Mouse (Mus musculus) liver, embryonic 14.5 days (tissue): Measurements from ENCODE around the gene Synpo2l. TPM values are rescaled to one million over a fixed set of nuclear protein-coding genes. Genes with fewer than 3 reads are reported as not detected.
A peak's percentile ranks its signal among the peaks of the same experiment; 100 is the strongest.

Experiments
- ATAC-seq: fragments of 200-750 bp; cut with Nextera tagmentation; 2 replicates; pipeline ENCODE4 v1.8.0; 2017; ENCODE audit warnings: moderate number of reproducible peaks, mild to moderate bottlenecking, moderate library complexity; ENCODE audit not compliant: insufficient read depth
- DNase-seq, 3 experiments: peaks; one replicate each; pipeline ENCODE4 v3.0.0-alpha.2; 2012 to 2013; ENCODE audit warnings: low read depth in 3 of 3, low spot score in 3 of 3
- H3K27ac ChIP-seq: fragments of 300-500 bp; sonication (generic); 2 replicates; pipeline ENCODE4 v1.5.1; 2014; ENCODE audit warnings: moderate library complexity, mild to moderate bottlenecking, control low read depth, inconsistent platforms
- H3K27me3 ChIP-seq: fragments of 300-500 bp; sonication (generic); 2 replicates; pipeline ENCODE4 v1.6.1; 2014; ENCODE audit warnings: mild to moderate bottlenecking, low read length, moderate library complexity; ENCODE audit not compliant: control insufficient read depth, insufficient read depth
- H3K36me3 ChIP-seq: fragments of 300-500 bp; sonication (generic); replicated peaks from 2 replicates; pipeline ENCODE4 v1.6.1; 2014; ENCODE audit warnings: low read depth; ENCODE audit not compliant: control insufficient read depth, insufficient read depth
- H3K4me1 ChIP-seq, 2 experiments: fragments of 200-500 bp in 1 of 2; fragments of 300-500 bp in 1 of 2; sonication (generic) in 1 of 2; replicated peaks; 2 replicates each; pipeline ENCODE4 v1.6.1; 2012 to 2014; ENCODE audit warnings: antibody characterized with exemption in 1 of 2, inconsistent platforms in 1 of 2, low read length in 1 of 2; ENCODE audit not compliant: control insufficient read depth in 2 of 2, insufficient read depth in 2 of 2
- H3K4me2 ChIP-seq: fragments of 300-500 bp; sonication (generic); 2 replicates; pipeline ENCODE4 v1.6.1; 2014; ENCODE audit warnings: low read depth, mild to moderate bottlenecking, control low read depth, moderate library complexity
- H3K4me3 ChIP-seq, 2 experiments: fragments of 200-500 bp in 1 of 2; fragments of 300-500 bp in 1 of 2; sonication (generic) in 1 of 2; 2 replicates each; pipeline ENCODE4 v1.5.1; 2012 to 2014; ENCODE audit warnings: low read depth in 2 of 2, low read length in 2 of 2, mild to moderate bottlenecking in 2 of 2, control low read depth in 1 of 2, inconsistent platforms in 1 of 2, moderate library complexity in 1 of 2; ENCODE audit not compliant: insufficient read depth in 1 of 2
- H3K9ac ChIP-seq: fragments of 300-500 bp; sonication (generic); replicated peaks from 2 replicates; pipeline ENCODE4 v1.6.1; 2014; ENCODE audit warnings: mild to moderate bottlenecking, control low read depth, moderate library complexity
- H3K9me3 ChIP-seq: fragments of 300-500 bp; sonication (generic); 2 replicates; pipeline ENCODE4 v1.6.1; 2016; ENCODE audit warnings: low read length, mixed read lengths; ENCODE audit not compliant: control insufficient read depth
- CTCF ChIP-seq: IDR thresholded peaks from 2 replicates; pipeline ENCODE4 v1.5.1; 2016; ENCODE audit warnings: antibody characterized with exemption, low read depth, control low read depth
- EP300 ChIP-seq: IDR thresholded peaks from 2 replicates; pipeline ENCODE4 v1.6.1; 2016; ENCODE audit warnings: antibody characterized with exemption, low read depth
- WGBS: fragments of 180-500 bp; shearing (Covaris S2); extraction: QIAGEN DNeasy Blood & Tissue Kit; methylation state at CpG from one replicate; pipeline ENCODE4 v1.1.7; 2014; ENCODE audit not compliant: insufficient replicate concordance; 5-methylcytosine and 5-hydroxymethylcytosine counted together
- polyA plus RNA-seq, 2 experiments: library from polyadenylated mRNA; depleted of rRNA in 1 of 2; stranded (reverse) in 1 of 2; unstranded in 1 of 2; fragments of >200 nt; fragmentation: Nextera tagmentation in 1 of 2; extraction: Ambion mirVana in 1 of 2; gene quantifications; 2 replicates each; pipeline versions ENCODE4 v1.2.1 to v1.2.3; 2012 to 2014

The Synpo2l gene
- polyA plus RNA-seq, 2 experiments: 0.02 TPM; not detected in 1

- H3K9ac ChIP-seq: no peak overlapping the region
- WGBS: 66% methylated on average over 1 of the region's 1 CpGs
- no peak for ATAC-seq
These were observed 685 bp downstream of the Synpo2l start for GRCm38 (mm10) chr14:20667469-20667868.

DNA sequence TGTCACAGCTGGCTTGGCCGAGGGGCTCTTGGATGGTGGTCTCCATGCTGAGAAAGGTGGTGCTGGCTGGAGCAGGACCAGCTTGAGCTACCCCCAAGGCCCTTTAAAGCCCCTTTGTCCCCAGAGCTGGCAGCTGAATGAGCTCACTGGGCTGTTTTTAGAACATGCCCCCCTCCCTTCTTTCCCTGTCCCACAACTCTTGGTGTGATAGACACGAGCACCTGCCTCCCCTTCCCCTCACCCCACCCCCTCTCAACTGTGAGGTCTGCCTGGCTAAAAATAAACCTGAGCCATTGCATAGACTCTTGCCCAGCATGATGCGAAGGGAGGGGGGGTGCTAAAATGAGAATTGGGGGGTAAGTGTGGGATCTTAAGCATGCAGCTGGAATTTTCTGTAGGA is 3.7 kb downstream of the Synpo2l start:
- H3K9me3 ChIP-seq: no peaks in the 10 kb centered on the region
- H3K27me3 ChIP-seq: peaks cover 32% of the 10 kb centered on the region
- H3K4me3 ChIP-seq: no peak overlapping the region
- WGBS: 42% methylated on average over 3 of the region's 3 CpGs
- ATAC-seq (no peak), DNase-seq (no peak)
- no peak overlapping the region for H3K27ac ChIP-seq
- H3K9ac ChIP-seq: no peak overlapping the region
- TF ChIP-seq CTCF: no peak
- TF ChIP-seq EP300: no peak
- 0 out of 4 replicates have a peak, but pooled peaks cover 0 to 2% of the 10 kb centered on the region in 2 experiments for H3K4me1 ChIP-seq
- no peaks in the 10 kb centered on the region for H3K36me3 ChIP-seq
- no peak overlapping the region for H3K4me2 ChIP-seq

More at GRCm38 (mm10) chr14:20667469-20667868, 685 bp downstream of the Synpo2l start:
- H3K9me3 ChIP-seq: no peaks in the 10 kb centered on the region
- H3K4me1 ChIP-seq: no peaks in the 10 kb centered on the region
- H3K4me3 ChIP-seq: no peak overlapping the region
- no peak overlapping the region for H3K27ac ChIP-seq
- TF ChIP-seq EP300 (no peak), CTCF (no peak)
- no peaks in the 10 kb centered on the region for H3K36me3 ChIP-seq
- H3K27me3 ChIP-seq: peaks cover 18% of the 10 kb centered on the region
- DNase-seq: no peak
- no peak overlapping the region for H3K4me2 ChIP-seq

DNA sequence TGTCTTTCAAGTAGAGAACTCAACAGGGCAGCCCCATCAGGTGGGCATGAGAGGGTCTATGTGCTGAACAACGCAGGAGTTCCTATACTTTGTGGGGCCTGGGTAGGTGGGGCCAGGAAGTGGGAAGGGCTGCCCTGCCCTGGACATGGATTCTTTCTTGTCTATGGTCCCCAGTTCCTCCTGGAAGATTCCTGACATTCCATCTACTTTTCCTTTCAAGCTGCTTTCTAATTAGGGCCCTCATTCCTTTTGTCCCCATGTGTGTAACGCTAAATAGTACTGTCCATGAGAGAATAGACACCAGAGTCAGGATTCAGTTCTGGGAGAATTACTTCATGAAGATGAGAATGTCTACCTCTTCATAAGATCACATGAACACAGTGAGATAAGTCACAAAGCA is 4.6 kb downstream of the Synpo2l start:
- Histone ChIP-seq H3K27me3 (peaks cover 32% of the 10 kb centered on the region), H3K4me2 (no peak overlapping the region), H3K9ac (no peak overlapping the region), H3K4me1 (0 out of 4 replicates have a peak, but pooled peaks cover 0 to 2% of the 10 kb centered on the region in 2 experiments), H3K36me3 (no peaks in the 10 kb centered on the region), H3K4me3 (no peak overlapping the region), H3K27ac (no peak overlapping the region), H3K9me3 (no peaks in the 10 kb centered on the region)
- no peak for ATAC-seq
- TF ChIP-seq CTCF (no peak), EP300 (no peak)
- no peak for DNase-seq
- 45% methylated on average over 2 of the region's 2 CpGs for WGBS

GRCm38 (mm10) chr14:20662740-20663139 is 5.4 kb downstream of the Synpo2l start:
- TF ChIP-seq CTCF: no peak
- no peak for TF ChIP-seq EP300
- Histone ChIP-seq H3K4me3 (no peak overlapping the region), H3K36me3 (no peaks in the 10 kb centered on the region), H3K27me3 (peaks cover 32% of the 10 kb centered on the region), H3K9me3 (no peaks in the 10 kb centered on the region), H3K4me2 (no peak overlapping the region), H3K27ac (no peak overlapping the region), H3K9ac (no peak overlapping the region), H3K4me1 (0 out of 4 replicates have a peak, but pooled peaks cover 0 to 2% of the 10 kb centered on the region in 2 experiments)
- WGBS: 52% methylated on average over 3 of the region's 3 CpGs
- ATAC-seq (no peak), DNase-seq (no peak)

DNA sequence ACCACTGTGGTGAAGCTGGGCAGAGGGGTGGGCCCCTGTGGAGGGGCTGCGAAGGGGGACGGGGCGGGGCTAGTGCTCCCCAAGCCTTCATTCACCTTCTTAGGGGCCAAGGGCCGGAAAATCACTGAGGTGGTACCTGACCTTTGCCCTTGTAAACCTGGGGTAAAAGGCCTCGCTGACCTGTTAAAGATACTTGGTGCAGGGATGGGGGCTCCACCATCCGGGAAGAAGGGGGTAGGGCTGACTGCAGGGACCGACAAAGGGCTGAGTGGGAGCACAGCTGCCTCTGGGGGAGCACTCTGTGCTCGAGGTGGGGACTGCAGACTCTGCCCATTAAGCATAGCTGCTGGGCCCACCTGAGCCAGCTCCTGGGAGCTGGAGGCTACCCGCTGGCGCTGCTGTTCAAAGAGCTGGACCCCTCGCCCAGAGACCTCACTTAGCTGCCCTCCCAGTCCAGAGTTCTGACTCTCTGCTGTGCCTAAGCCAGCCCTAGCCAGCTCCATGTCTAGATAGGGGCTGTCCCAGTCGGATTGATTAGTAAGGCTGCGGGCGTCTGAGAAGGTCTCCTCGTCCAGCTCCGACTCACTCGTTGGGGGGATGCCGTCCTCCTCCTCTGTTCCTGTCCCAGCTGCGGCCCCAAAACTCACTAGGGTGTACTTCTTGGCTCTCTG is 6.4 kb downstream of the Synpo2l start:
- H3K36me3 ChIP-seq: no peaks in the 10 kb centered on the region
- no peak for DNase-seq
- H3K27ac ChIP-seq: no peak overlapping the region
- ATAC-seq: 0 out of 2 replicates have a peak, but pooled peaks have one; percentile 2
- H3K4me3 ChIP-seq: peak overlapping the region; percentile 48 to 51; a peak in 3 of 4 replicates
- H3K9me3 ChIP-seq: no peaks in the 10 kb centered on the region
- peak overlapping the region; percentile 64 for H3K4me2 ChIP-seq
- no peak for TF ChIP-seq CTCF
- no peak for TF ChIP-seq EP300
- H3K4me1 ChIP-seq: 0 out of 4 replicates have a peak, but pooled peaks cover 0 to 2% of the 10 kb centered on the region in 2 experiments
- 25% methylated on average over 19 of the region's 19 CpGs for WGBS
- H3K27me3 ChIP-seq: peaks cover 32% of the 10 kb centered on the region
- H3K9ac ChIP-seq: peak overlapping the region; percentile 0
